Mouse (Mus musculus) activated CD4-positive, CD25-positive, alpha-beta regulatory T cell, adult 9 weeks (primary cell): ENCODE data around the gene Olfr1128. TPM values are rescaled to one million over a fixed set of nuclear protein-coding genes. Genes with fewer than 3 reads are reported as not detected.

Experiments used
- polyA plus RNA-seq: library from polyadenylated mRNA; unstranded; fragments of 100-300 nt; shearing (Covaris generic); gene quantifications from one replicate; pipeline ENCODE4 v1.2.1, GENCODE M21; 2017

The Olfr1128 gene
- polyA plus RNA-seq = not detected

GRCm38 (mm10) chr2:87545442-87545841 is at the start of gene Olfr1128:
Gene Olfr1128, minus strand, starts transcription at chr2:87545542.

DNA sequence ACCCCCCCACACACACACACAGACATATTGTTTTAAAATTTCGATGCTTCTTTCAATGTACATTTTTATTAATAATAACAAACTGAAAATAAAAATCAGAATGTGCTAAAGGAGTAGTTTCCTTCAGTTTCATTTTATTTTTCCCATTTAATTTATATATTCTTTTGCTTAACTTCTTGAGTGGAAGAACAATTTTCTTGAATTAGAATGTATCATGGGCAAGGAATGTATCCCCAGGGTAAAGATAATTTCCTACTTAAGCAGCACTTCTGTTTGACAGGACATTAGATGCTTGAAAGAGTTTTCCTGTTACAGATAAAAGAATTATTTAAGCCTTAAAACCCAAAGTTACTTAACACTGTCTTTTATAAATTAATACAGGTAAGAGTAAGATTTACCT is 28.3 kb upstream of the Olfr1128 start, which contains the start of gene Olfr1129:
Gene Olfr1129 (plus strand): TSS at position 301 of the 400 bp plus-strand sequence.

GRCm38 (mm10) chr2:87531496-87531895 is 13.8 kb downstream of the Olfr1128 start, which contains the start of gene Olfr153:
Gene Olfr153, plus strand, starts transcription at chr2:87531796.

GRCm38 (mm10) chr2:87506265-87506664 is 39.1 kb downstream of the Olfr1128 start, which contains the start of gene Pramel6:
Gene Pramel6, plus strand, starts transcription at chr2:87506565.

DNA sequence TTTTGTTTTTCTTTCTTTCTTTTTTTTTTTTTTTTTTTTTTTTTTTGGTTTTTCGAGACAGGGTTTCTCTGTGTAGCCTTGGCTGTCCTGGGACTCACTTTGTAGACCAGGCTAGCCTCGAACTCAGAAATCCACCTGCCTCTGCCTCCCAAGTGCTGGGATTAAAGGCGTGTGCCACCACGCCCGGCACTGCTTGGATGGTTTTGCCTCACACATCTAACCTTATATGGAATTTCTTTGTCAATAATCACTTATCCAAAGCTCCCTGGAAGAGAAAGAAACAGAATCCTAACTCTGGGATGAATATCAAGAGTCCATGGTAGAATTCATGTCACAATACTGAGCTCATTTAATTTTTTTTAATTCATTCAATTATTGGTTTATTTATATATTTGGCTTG is 48.3 kb downstream of the Olfr1128 start, which contains the start of gene Pramel7:
Gene Pramel7 (minus strand): TSS at position 101 of the 400 bp plus-strand sequence.

Other genes starting within 250 kb of the Olfr1128 start
- gene Olfr1118, start 238.0 kb downstream of the Olfr1128 start, polyA plus RNA-seq = not detected
- gene Olfr1120, start 190.7 kb downstream of the Olfr1128 start, polyA plus RNA-seq = not detected
- not detected for gene Olfr1121, start 175.6 kb downstream of the Olfr1128 start, polyA plus RNA-seq
- not detected for gene Olfr1122, start 159.7 kb downstream of the Olfr1128 start, polyA plus RNA-seq
- gene Olfr1123, start 128.9 kb downstream of the Olfr1128 start, polyA plus RNA-seq = not detected
- gene Olfr1124, start 115.3 kb downstream of the Olfr1128 start, polyA plus RNA-seq = not detected
- not detected for gene Olfr1126, start 91.6 kb downstream of the Olfr1128 start, polyA plus RNA-seq
- not detected for gene Pramel7, start 48.4 kb downstream of the Olfr1128 start, polyA plus RNA-seq
- gene Pramel6, start 39.0 kb downstream of the Olfr1128 start, polyA plus RNA-seq = not detected
- gene Olfr153, start 13.7 kb downstream of the Olfr1128 start, polyA plus RNA-seq = not detected
- not detected for gene Olfr1129, start 28.4 kb upstream of the Olfr1128 start, polyA plus RNA-seq
- not detected for gene Olfr1130, start 60.7 kb upstream of the Olfr1128 start, polyA plus RNA-seq
- not detected for gene Olfr1131, start 81.6 kb upstream of the Olfr1128 start, polyA plus RNA-seq
- not detected for gene Olfr1132, start 92.0 kb upstream of the Olfr1128 start, polyA plus RNA-seq
- not detected for gene Olfr1133, start 101.8 kb upstream of the Olfr1128 start, polyA plus RNA-seq
- not detected for gene Olfr1134, start 112.9 kb upstream of the Olfr1128 start, polyA plus RNA-seq
- not detected for gene Olfr1135, start 128.1 kb upstream of the Olfr1128 start, polyA plus RNA-seq
- not detected for gene Olfr1136, start 148.4 kb upstream of the Olfr1128 start, polyA plus RNA-seq
- not detected for gene Olfr1137, start 167.6 kb upstream of the Olfr1128 start, polyA plus RNA-seq
- gene Olfr1138, start 194.4 kb upstream of the Olfr1128 start, polyA plus RNA-seq = not detected
- gene Olfr1140, start 198.2 kb upstream of the Olfr1128 start, polyA plus RNA-seq = not detected
- gene Olfr1141, start 208.4 kb upstream of the Olfr1128 start, polyA plus RNA-seq = not detected
- gene Olfr152, start 233.9 kb upstream of the Olfr1128 start, polyA plus RNA-seq = not detected